Mouse (Mus musculus): ENCODE measurements at regions not wholly inside any gene's neighbourhood (a gene's known extent, or its start where the extent isn't known, plus 50 kb on each side); places are given as distances from the start of the nearest gene placed in this dataset.

DNA sequence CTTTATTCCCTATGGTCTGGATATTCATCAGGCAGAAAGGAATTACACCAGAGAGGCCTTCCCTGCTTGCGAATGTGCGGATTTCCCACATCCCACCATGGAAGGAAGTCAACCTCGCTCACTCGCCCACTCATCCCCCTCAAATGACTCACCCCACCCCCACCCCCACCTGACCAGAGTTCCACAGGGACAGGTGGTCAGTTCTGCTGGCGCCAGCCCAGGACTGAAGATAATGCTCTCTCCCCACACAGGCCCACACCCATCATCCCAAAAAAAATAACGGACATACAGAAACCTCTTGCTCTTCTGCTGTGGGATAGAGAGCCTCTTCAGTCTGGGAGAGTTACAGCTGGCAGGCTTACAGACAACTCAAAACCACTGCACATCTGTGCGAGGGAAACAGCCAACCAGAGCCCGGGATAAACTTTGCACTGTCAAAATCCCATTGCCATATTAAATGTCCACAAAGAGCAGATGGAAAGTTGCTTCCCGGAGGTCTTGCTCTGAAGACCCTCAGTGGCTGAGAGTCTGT lies 128.0 kb downstream of the Lrrc30 start:
- DNase-seq (ENCODE audit: low spot score in 2 of 2), result no peak

DNA sequence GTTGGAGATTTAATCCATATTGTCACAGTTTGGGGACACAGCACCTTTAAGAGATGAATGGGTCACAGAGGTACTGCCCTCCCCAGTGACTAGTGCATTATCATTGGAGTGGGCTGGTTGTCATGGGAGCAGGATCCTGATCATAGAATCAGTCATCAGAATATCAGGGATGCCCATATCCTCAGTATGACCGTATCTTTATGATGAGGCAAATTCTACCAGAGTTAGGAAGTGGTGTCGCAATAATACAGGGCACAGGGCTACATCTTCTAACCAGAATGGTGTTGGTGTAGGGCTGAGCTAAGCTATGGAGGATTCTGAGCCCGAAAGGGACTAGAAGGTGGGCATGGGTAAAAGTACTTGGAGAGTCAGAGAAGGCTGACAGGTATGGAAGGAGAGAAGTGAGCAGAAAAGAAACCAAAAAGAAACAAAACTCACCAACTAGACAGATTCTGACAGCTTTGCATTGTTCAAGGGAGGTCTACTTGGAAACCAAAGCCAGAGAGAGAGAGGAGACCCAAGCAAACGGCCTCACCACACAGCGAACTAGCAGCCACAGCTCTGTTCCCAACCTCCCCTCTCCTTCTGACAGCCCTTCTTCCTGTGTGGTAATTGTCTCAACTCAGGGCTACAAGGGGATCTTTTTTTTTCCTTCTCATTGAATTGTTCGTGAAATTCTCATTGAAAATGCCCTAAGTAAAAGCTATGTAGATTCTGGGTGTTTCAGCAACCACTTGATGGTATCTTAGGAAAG lies 129.2 kb downstream of the Lrrc30 start:
- no peak for DNase-seq (ENCODE audit: low spot score in 2 of 2)

DNA sequence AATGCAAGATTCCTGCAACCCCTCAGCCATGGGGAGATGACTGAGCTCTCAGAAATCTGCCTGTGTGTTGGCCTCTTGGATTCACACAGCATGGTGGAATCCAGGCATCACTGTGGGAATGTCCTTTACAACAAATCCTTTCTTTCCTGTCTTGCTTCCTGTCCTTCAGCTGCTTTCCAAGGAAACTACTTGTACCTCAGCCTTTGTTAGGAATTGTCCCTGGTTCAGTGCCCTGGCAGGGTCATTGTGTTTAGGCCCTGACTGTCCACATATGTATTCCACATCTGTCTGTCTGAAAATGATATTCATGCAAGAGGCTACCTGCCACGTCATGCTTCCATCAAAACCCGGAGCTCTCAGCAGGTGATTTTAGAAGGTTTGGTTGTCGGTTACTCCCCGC lies 129.9 kb downstream of the Lrrc30 start:
- DNase-seq (ENCODE audit: low spot score in 2 of 2), result no peak

DNA sequence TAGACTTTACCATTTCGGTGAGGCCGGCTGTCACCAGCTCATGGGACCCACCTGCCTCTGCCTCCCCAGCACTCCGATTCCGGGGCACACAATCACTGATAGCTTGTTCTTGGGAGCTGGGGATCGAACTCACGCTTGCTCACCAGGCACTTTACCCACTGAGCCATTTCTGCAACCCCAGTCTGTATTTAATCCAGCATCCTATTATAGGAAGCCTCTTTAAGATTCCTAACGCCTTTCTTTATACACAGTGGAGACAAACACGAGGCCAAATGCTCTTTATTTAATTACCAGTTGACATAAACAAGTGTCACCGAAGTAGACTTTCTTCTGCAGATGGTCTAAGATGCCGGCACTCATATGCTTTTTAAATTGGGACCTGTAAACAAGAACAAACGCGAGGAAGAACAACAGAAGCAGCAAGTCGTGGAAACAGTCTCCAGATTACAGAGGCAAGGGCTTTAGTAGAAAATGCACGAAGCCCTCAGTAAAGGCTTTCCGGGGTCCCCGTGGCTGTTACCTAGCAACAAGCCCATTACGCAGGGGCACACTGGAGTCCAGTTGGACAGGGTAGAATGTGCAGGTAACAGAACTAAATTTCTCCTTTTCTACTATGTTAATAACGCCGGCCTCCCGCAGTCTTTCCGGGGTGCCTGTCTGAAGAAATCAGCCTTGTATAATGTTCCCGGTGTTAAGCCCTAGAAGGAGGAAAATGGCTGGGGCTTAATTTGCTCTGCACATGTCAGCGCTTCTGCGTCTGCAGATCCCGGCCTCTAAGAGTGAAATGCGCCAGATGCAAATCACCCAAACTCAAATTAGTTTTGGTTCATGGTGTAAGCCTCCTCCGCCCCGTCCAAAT lies 132.5 kb downstream of the Lrrc30 start:
- DNase-seq (ENCODE audit: low spot score in 2 of 2), result peak in 1 of 2 experiments; percentile 3

DNA sequence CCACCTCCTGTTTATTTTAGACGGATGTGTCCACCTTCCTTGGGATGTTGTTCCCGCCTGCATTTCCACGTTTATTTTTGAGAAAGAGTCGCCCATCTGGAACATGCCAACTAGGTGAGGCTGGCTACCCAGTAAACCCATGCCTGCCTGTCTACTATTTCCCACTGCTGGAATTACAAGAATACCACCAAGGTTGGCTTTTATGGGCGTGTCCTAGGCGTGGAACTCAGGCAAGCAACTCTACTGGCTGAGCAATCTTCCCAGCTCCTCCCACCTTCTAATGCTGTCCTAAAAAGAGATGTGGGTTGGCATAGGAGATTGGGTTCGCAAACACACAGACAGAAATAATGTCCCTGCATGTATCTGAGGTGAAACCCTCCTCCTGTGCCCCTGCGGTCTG lies 135.1 kb downstream of the Lrrc30 start:
- no peak for DNase-seq (ENCODE audit: low spot score in 2 of 2)

DNA sequence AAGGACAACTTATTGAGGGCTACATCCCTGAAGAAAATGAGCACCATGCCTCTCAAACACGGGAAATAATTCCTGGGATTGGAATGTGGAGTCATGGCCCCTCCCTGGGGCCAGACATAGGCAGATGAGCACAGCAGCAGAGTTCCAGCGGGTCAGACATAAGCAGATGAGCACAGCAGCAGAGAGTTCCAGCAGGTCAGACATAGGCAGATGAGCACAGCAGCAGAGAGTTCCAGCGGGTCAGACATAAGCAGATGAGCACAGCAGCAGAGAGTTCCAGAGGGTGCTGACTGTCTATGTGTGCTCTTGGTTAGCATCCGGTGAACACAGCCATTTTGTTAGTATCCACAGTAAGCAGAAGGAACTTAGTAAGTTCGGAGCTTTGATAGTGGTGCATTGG lies 126.2 kb upstream of the Ptprm start:
- DNase-seq (ENCODE audit: low spot score in 2 of 2), result no peak

DNA sequence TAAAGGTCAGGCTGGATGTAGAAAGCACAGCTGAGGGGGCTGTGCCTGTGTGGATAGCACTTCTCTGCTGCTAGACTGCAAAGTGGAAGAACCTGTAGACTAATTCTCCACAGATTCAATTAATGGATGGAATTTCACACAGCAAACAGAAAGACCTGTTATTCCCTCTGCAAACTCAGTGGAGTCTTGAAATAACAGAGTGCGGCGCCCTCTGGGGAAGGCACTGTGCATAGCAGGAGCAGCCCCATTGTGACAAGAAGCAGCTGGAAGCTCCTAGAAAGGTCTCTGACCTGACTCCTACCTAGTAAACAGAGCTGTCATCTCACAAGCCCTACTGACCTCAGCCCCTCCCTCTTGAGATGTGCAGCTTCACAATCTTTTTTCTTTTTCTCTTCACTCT lies 118.9 kb upstream of the Ptprm start:
- DNase-seq (ENCODE audit: low spot score in 2 of 2), result peak; percentile 49 to 69

DNA sequence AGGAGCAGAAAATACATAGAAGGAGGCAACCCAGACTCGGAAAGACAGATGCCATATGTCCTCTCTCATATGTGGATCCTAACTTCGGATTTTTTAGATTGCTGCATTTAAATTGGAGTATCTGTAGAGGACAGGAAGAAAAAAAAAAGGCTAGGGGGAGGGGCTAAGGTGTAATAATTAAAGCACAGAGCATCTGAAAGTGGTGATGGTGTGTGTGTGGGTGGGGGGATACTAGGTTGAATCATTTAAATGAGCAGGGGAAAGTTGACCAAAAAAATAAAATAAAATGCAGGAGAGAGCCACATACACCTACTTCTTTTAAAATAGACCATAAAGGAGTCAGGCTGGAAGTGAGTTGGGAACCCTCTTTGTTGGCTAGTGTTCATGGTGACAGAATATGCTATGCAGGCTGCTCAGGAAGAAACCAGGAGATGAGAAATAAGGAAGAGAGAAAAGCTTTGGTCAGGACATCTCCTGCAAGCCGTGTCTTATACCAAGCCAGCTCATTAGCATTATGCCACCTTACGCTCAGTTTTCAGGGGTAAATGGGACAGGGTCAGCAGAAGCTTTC lies 104.7 kb upstream of the Ptprm start:
- no peak for DNase-seq (ENCODE audit: low spot score in 2 of 2)

DNA sequence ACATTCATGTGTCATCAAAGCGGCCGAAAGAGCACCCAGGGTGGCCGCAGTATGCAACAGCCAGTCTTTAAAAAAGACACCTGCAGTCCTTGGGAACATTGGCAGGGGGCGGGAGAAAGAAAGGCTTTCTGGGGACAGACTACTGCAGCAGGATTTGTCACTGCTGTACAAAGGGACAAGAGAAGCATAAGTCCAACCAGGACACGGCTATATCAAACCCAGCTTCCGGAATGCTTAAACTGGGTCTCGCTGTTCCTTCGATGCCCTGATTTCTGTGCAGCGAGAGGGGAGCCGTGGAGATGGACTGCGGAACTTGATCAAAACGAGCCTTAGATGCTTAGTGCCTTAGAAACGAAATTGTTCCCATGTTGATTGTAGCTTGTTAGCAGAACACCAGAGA lies 97.7 kb upstream of the Ptprm start:
- DNase-seq (ENCODE audit: low spot score in 2 of 2), result no peak

DNA sequence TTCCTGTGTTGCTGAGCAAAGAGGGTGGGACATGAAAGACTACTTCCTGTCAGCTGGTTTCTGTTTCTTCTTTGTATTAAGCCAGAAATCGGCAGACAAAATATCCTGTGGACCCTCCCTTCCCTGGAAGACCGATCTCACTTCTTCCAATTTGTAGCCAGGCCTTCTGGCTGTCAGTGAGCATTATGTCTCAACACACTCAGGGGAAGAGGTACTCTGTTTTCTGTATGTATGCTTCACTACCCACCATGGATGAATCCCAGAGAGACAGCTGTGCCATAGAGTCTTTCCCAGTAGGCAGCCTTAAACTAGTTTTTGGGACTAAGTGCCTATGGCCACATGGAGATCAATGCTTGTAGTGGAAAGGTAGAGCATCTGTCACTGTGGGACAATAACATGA lies 96.8 kb upstream of the Ptprm start:
- DNase-seq (ENCODE audit: low spot score in 2 of 2), result no peak

DNA sequence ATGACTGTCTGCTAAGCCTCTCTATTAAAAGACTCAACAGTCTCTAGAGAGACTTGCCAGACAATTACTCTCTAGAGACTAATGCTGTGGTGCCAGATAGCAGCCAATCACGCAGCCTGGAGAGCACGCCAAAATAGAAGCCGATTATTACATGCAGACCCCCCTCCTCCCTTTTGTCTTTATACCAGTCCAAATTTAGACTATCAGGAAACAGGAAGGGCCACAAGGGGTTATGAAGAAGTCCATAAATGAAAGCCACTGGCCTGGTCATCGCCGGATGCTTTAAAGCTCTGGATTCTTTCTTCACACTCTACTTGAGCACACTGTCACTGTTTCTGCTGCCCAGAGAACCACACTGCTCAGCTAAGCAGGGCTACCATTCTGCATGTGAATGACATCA lies 95.8 kb upstream of the Ptprm start:
- no peak for DNase-seq (ENCODE audit: low spot score in 2 of 2)

DNA sequence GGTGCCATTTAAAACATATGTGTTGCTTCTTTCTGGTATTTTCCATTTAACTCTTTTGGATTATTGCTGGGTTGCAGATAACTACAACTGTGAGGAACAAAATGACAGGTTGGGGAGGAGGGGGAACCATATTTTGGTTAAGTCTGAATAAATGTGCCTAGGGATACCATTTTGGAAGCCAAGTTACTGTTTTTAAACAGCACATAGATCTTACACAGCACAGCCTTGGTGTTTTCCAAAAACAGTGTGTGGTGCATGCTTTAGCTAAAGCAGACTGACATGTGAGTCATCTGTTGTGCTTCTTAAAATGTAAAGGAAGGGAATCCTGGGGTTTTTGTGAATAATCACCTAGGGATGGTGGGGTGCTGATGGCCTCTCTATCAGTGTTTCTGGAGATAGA lies 91.7 kb upstream of the Ptprm start:
- DNase-seq (ENCODE audit: low spot score in 2 of 2), result no peak

DNA sequence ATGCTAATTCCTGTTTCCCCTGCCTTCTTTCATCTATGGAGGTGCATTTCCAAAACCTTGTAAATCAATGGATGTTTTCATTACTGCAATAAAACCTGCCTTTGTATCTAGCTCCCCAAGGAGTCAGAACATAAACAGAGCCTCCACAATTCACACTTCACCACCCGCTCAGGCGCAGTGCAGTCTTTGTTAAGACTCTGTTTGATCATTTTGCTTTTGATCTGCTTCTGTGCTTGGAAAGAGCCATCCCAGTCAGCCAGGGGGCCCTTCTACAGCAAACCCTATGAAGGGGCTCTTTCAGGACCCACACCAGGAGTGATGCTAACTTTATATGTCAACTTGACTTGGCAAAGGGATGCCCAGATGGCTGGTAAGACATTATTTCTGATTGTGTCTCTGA lies 86.7 kb upstream of the Ptprm start:
- no peak for DNase-seq (ENCODE audit: low spot score in 2 of 2)

DNA sequence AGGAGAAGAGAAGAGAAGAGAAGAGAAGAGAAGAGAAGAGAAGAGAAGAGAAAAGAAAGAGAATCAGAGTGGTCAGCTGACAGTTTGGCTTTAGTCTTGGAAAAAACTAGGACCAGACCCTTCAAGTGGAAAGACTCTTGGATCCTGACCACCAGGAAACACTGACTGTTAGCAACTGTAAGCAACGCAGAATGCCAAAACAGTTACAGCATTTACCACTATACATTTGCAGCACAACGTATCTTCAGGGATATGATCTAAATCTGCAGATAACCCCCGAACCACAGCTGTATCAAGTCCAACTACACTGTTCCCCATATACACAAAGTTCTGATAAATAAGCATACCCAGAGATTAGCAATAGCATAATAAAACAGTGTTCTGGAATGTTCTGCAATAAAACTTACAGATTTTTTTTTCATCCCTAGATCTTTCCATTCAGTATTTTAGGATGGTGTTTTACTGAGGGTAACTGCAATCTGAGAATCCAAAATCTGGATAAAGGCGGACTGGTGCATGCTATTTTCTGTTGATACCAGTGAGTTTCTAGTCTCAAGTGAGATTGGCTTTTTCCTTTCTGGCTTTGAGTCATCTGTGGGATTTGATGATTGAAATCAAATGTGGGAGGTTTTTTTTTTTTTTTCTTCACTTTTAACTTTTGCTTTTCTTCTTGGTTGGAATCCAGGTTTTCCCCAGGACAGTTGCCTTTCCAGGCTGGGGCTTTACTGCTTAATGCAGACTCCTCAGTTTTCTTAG lies 65.9 kb upstream of the Ptprm start:
- no peak for DNase-seq (ENCODE audit: low spot score in 2 of 2)

DNA sequence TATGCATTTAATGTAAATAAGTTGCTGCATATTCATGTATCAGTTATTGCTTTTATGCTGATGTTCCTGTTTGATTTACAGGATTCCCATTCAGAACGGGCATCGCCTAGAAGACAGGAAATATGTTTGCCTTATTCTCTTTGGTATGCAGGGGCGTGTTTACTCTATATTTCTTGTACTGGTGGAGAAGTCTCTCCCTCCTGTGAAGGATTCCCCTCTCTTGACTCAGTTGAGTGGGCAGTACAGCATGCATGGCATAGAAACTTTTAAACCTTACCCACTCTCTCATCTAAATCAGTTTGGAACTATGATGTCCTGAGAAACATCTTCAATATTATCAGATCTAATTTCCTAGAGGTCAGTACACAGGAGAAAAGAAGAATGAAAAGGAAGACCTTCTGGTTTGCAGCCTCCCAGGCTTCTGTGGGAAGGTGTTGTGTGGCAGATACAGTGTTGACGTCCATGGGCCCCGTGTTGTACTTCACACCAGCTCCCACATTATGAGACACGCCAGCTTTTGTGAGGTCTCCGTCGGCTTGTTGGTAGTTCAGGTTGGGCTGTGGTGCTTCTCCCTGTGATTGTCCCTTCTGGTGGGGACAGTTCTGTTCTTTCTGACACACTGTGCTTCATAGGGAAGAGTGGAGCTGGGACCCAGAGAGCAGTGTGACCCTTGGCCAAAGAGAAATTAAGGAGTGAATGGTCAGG lies 58.4 kb upstream of the Ptprm start:
- DNase-seq (ENCODE audit: low spot score in 2 of 2), result no peak

DNA sequence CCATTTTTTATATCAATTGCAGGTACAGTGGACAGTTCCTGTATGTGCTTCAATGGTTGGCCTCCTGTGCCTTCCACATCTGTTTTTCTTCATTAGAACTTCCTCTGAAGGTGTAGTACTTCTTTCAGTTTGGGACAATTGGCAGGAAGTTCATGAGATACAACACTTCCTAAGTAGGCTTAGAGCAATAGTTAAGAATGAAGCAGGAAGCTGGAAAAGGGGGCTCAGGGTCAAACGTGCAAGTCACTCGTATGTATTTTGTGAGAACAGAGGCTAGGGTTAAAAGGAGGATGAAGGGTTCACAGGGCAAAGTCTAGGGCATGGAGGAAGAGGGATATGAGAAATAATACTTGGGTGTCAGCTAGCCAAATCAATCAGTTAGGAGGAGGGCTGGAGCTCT lies 55.7 kb upstream of the Ptprm start:
- no peak for DNase-seq (ENCODE audit: low spot score in 2 of 2)

DNA sequence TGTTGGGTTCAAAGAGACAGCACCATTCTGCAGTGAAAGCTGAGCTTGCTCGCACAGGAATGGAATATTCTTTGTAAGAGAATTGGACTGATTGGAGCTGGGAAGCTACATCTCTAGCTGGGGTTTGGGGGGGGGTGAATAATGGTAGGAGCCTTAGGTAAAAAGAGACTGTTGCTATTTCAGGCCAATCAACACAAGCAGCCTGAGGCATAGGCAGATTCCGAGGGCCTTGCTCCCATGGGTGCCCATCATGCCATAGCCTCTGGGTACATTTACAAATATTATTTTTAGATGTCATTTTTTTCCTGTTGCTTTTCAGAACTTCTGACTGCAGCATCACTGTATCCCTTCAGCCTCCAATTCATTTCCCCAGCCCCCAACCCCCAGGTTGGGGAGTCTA lies 51.7 kb upstream of the Ptprm start:
- no peak for DNase-seq (ENCODE audit: low spot score in 2 of 2)
